Mouse (Mus musculus) ovary, postnatal 10 days (tissue): ENCODE measurements around the gene Cphx1.
"Not testable (repeated sequence)": the region's sequence is repeated elsewhere in the genome, so short reads cannot be mapped to it uniquely, and the experiment has no call there.

ENCODE experiments used
- DNase-seq: peaks from one replicate; pipeline ENCODE4 v3.0.0; 2022; ENCODE audit warnings: low spot score

Cphx1 gene

DNA sequence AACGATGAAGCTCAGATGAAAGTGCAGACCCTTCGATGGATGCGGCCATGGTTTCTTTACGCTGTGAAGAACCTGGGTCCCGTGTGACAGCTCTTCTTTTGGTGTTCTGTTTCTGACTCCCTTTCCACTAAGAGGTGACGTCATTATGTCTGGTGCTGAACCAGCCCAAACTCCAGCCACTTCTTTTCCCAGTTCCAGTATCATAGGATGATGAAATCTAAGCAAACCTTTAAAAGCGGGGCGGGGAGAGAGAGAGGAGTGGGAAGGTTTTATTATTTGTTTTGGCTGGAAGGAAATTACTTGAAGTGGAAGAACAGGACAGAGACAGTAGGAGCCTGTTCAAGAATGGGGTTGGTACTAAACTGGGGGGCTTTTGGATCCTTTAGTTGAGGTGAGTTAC is at the start of gene Cphx1:
Cphx1 (plus strand) TSS at position 301 of the 400 bp plus-strand sequence.
- not testable (repeated sequence) for DNase-seq

DNA sequence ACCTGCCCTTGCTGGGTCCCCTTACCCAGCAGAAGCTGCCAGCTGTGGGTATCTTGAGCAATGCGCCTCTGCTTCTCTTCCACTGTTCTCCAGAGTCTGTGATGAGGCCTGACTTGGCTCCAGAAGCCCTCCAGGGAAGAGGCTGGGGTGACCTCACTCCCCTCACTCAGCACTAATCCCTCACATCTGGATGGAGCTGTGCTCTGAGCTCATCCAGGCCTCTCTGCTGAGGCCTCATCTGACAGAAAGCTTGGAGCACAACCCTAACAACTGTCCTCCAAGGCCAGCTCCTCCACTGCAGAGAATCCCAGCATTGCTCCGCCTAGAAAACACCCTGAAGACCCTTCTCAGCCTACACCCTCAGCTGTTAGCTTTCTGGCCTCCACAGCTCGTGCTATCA is 43.5 kb upstream of the Cphx1 start:
- not testable (repeated sequence) for DNase-seq

DNA sequence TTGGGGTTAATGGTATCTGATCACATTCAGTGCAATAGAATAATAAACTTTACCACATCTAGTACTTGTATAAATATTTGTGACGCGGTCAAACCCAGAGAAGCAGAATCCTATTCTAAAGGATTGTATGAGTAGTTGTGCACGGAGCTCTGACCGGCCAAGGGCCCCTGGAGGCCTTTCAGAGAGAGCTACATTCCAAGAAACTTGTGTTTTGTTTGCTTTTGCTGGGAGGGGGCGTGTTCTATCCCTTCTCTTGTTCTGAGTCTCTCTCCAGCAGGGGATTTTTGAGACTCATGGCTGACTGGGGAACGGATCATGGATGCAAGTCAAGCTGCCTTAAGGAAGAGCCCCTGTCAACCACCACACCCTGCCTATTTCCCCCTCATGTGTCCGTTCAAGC is 42.4 kb upstream of the Cphx1 start:
- not testable (repeated sequence) for DNase-seq

DNA sequence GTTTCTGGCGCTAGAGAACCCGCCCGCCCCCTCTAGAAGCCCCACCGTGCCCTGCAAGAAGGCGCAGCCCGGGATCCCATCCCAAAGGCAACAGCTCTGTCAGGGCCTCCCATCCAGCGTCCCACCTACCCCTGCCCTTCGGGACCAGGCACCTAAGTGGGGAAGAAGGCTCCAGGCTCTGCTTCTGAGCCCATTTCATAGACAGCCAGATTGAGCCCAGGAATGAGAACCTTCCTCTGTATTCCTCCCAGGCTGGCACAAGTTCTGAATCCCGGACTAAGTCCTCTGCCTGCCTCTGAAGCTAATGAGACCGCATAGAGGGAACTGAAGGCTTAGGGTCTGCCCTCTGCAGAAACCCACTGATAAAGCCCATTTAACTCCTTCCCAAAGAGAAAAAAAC is 35.1 kb upstream of the Cphx1 start, which contains the start of gene Plac9a:
Plac9a (minus strand) TSS at position 101 of the 400 bp plus-strand sequence.
- not testable (repeated sequence) for DNase-seq

DNA sequence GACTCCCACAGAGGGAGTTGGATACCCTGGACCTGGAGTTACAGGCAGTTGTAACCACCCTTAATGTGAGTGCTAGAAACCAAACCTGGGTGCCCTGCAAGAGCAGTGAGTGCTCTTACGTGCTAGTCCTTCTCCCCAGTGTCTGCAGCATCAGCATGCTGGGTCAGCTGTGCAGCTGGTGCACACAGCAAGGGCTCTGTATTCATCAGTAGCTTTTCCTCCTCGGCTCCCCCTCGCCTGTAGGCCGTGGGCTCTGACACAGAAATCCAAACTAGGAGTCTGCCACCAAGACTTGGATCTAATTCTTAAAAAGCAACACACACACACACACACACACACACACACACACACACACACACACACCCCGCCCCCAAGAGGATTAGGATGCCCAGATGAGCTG is 32.9 kb upstream of the Cphx1 start:
- not testable (repeated sequence) for DNase-seq

DNA sequence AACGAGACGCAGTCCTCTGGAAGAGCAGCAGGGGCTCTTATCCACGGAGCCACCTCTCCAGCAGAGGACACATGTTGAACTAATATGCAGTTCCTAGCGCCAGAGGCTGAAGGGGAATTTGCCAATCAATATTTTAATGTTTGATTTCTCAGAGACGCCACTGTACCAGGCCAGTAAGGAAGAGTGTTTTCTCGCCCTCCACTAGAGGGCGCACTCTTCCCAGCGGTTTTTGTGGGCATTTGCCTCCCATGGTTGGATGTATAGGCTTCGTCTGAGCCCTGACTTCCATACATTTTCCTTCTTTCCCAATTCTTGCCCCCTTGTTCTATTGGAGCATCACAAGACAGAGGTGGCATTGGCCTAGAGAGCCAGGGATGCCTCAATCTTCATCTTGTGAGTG is 30.8 kb upstream of the Cphx1 start:
- DNase-seq, result not testable (repeated sequence)

DNA sequence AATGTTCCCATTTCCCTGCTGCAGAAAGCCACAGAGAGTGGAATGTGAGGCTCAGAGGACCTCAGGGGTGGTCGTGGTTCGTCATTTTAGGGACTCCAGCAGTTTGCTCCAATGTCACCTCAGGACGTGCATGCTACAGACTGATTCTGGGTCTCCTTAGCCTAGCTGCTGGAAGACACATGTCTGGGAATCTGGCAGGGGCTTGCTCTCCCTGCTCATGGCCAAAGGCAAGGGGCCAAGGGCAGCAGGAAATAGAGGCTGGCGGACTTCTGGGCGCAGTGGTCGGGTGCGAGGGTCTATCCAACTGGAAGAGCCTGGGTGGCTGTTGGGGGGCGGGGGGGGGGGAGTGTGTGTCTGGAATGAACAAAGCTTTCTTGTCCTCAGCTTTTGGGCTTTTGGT is 29.1 kb upstream of the Cphx1 start:
- not testable (repeated sequence) for DNase-seq

DNA sequence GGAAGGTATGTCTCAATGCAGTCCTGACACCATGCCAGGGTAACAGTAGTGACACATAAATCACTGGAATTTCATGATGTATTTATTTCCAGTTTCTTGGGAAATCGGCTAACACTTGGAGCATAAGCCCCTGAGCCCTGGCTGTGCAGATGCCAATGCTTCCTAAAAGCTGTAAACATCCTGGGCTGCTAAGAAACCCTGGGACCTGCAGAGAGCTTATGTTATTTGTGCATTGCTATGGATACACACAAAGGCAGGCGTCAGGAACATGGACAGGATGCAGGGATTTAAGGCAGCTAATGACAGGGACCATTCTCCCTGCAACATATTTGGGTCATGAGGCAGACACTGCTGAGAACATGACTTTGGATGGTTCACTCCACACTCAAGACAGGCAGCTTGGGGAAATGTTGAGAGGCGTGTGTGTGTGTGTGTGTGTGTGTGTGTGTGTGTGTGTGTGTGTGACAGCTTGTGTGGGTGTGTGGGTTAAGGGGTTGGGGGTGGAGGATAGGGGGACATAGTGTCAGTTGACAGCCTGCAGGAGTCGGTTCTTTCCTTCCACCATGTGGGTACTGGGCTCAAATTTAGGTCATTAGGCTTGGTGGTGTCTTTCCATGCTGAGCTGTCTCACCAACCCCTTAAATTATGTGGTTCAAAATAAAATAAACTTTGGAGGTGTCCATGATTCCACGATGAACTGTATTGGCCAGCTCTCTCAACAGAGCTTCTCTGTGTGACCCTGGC is 19.5 kb upstream of the Cphx1 start:
- DNase-seq, result not testable (repeated sequence)

DNA sequence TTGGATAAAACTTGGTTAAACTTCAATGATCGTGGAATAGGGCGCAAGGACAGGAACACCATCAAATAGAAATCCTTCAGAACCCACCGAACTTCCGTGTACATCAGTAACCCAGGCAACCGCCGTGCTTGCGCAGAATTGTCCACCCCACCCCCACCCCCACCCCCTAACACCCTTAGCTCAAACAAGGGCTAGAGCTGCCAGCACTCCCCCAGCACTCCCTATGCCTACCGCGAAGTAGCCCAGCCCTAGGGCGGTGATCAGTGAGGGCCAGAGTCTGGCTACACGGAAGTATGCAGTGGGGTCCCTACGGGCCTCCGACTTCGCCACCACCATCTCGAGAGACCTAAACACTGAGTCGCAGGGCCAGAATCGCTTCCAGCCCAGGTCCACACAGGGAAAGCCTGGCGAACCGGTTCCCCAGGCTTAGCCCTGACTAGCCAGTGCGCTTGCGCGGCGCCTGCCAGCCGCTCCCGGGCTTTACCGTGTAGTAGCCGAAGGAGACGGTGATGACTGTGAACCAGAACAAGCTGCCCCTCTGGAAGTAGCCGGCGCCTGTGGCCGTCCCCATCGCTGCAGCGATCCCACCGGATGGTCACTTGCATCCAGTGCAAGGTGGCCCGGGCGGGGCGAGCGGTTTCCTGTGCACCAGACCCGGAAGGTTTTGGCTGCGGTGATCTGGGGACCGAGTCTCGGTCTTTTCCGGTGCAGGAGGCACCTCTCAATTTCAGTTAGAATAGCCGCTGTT is 11.1 kb upstream of the Cphx1 start:
- DNase-seq, result not testable (repeated sequence)

DNA sequence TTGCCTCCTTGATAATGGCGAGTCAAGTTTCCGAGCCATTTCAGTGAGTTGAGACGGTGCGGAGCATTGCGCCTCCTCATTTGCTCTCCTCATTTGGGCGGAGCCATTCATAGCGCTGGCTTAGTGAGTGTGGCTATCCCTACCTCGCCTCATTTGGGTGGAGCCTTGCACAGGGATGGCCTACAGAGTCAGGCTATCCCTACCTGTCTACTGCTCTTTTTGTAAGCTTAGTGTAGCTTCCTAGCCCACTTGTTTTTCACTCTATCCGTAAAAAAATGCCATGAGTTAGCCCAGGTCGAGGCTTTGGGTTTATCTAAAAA is 10.6 kb upstream of the Cphx1 start, which contains the start of gene Tmem254a:
Tmem254a (minus strand) TSS at position 111 of the 320 bp plus-strand sequence.
- not testable (repeated sequence) for DNase-seq

DNA sequence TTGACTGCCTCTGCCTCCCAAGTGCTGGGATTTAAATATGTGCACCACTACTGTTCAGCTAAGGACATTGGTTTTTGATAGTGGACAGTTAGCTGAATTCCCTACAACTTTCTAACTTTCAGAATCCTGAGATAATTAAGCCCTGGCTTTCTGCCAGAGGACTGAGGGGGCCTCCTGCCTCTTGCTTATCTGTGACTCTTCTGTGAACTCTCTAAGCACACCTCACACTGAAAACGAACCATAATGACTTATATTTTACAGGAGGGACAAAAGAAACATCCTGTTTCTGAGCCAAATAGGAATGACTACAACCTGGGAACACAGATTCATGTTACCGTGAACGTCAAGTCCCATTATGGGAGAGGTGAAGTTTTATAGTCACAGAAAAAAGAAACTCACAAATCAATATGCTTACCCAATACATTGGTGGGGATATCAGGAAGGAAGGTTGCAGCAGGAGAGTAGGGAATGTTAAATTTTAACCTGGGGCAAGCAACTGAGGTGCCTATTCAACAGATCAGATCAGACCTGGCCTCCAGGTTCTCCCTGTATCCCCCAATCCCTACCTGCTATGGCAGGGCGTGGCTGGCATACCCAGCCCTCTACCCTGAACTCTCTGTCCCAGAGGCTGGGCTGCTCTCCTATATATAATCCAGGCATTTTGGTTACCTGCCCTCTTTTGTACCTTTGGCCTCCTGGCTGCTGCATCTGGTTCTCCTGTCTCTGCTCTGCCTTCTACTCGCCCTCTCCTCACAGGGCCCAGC is 1.1 kb upstream of the Cphx1 start:
- DNase-seq, result not testable (repeated sequence)

DNA sequence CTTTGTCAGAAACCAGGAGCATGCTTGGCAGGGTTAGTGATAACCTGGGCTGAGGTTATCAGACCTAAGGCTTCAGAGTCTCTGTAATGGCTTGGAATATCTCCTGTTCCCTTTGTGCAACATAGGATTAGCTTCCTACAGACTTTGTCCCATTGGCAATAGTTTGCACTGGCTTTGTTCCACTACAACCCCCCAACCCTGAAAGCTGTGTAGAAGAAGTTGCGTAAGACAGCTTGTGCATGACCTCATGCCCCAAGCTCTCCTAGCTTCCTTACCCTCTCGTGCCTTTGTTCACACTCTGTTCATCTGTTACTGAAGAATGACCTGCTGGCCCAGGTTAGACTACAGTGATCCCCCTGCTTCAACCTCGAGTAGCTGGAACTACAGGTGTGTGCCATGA is 19.8 kb downstream of the Cphx1 start:
- DNase-seq, result not testable (repeated sequence)

DNA sequence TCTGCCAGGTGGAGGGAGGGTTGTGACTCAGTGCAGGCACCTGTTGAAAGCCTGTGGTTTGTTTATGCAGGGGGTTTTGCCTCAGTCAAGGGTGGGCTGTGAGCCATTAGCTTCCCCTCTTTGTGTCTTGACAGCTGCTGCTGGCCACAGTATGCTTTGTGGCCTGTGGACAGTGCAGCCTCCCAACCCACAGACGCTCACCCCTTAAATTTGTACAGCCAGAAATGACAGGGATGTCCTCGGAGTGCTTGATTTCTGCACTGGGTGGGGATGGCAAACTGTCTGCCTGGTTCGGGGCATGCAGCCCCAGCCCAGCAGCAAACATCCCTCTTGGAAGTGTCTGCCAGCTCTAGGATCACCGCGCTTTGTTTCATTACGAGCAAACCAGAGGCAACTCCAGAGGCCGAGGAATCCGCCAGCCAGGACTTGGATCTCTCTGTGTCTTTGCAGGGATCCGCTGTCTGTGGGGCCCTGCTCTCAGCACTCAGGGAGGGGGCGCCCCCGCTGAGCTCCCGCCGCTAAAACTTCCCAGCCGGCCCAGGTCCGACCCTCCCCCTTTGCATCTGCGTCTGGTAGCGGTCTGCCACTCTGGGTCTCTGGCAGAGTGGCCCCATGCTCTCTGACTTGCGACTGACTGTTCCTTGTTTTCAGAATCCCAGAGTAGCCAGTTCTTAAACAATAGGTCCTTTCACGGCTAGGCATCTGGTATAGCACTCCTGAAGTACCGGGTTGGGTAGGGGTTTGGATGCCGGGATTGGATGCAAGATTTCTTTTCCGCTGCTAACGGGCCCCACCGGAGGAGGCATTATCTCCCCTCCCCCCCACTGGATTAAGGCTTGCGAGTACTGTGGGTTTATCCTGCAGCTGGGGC is 40.5 kb downstream of the Cphx1 start, which contains the start of gene Duxbl1:
Duxbl1 (plus strand) TSS at position 207 of the 871 bp plus-strand sequence.
- DNase-seq, result not testable (repeated sequence)

DNA sequence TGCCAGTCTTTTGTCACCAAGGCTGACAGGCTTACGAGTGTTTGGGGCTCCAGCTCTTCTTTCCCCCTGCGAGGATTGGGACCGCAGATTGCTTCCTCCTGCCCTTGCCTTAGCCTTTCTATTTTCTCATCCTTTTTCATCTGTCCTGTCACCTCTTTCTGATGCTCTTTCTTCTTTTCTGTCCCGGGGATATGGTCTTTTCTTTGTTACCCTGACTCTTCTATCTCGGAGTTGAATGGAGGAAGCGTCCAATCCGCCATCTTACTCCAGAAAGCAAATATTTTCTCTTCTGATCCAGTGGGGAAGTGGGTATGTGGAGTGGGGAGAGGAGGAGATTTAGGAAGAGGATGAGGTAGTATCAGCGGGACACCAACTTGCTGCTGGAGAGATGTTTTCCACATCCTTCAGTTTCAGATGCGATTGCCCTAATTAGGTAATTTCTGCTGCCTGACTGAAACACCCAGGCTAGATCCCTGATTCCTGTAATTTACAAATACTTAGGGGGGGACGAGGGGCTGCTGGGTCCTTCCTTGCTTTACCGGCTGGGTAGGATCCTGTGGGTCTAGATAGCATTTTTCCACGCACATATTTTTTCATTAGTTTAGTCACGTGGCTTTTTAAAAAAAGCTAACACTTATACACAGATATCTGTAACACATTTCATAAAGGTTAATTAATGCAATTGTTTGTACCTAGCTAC is 41.3 kb downstream of the Cphx1 start:
- DNase-seq, result not testable (repeated sequence)

DNA sequence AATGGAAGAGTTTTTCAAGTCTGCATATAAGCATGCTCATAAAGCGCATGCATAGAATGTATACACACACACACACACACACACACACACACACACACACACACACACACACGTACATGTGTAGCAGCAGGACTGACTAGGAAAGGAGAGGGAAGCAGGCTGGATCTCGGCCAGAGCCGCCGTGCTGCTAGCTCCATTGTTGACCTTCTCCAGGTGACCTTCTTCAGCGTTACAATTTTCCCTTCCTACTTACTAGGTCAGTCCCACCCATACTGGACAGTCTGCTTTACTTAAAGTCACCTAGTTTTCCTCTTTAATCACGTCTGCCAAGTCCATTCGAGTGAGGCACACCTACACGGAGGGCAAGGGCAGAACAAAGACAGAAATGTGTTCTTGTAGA is 43.8 kb downstream of the Cphx1 start:
- DNase-seq, result not testable (repeated sequence)
